Mouse (Mus musculus): ENCODE measurements around the gene Cnnm1. TPM values are rescaled to one million over a fixed set of nuclear protein-coding genes. Genes with fewer than 3 reads are reported as not detected.
A peak's percentile ranks its signal among the peaks of the same experiment; 100 is the strongest.

Cnnm1 gene
- total and polyA plus RNA-seq, 3 experiments, result 0.04 TPM; not detected in 2

DNA sequence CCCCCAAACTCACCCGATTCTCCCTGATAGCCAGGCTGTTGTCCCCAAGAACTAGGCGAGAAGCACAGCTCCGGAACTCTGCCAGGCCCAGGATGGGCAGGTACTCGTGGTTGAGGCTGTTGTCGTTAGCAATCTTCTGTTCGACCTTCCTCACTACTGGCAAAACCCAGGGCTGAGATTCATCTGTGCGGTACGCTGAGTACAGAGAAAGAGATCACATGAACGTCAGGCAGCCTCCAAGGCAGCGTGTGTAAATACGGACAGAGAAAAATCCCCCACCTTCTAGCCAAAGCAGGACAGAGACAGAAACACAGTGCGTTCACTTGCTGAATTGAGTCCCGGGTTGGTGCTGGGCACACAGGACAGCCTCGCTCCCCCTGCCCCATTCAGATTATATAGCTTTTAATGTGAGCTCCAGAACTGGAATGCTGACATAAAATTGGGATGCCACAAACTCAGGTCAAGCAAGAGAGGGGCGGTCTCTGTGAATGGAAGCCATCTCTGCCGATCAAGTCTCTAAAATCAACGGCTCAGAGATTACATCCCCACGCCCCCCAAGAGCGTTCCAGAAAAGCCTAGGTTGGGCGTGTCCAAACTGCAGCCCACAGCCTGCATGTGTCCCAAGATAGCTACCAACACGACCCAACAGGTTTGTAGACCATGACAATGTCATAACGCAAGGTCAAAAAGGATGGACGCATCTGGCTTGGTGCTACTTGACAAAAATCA, 75.6 kb downstream of the Cnnm1 start:
- Histone ChIP-seq H3K36me3 (ENCODE audit: control insufficient read depth in 1 of 2, insufficient read depth in 2 of 2, low read length in 2 of 2) (peaks cover 0 to 22% of the 10 kb centered on the region in 2 experiments; a peak in 2 of 4 replicates), H3K9ac (ENCODE audit: control insufficient read depth, low read depth, low read length, poor library complexity, severe bottlenecking) (no peak overlapping the region), H3K9me3 (replicated peaks; ENCODE audit: insufficient read depth, low read length) (no peaks in the 10 kb centered on the region), H3K27me3 (ENCODE audit: control insufficient read depth in 1 of 2, insufficient read depth in 2 of 2, low read length in 2 of 2) (no peaks in the 10 kb centered on the region), H3K79me2 (ENCODE audit: control insufficient read depth, insufficient read depth, low read length, poor library complexity) (peaks cover 36% of the 10 kb centered on the region), H3K4me1 (ENCODE audit: control insufficient read depth in 1 of 2, insufficient read depth in 2 of 2, low read length in 2 of 2) (no peaks in the 10 kb centered on the region), H3K4me3 (ENCODE audit: control insufficient read depth in 1 of 2, insufficient read depth in 1 of 2, low read depth in 2 of 2, low read length in 2 of 2) (no peak overlapping the region), H3K27ac (ENCODE audit: control insufficient read depth, low read depth, low read length) (no peak overlapping the region)
- no peak for DNase-seq (ENCODE audit: low read depth, low spot score)
- TF ChIP-seq CTCF (IDR thresholded peaks at IDR 0.05 in 2 of 3, conservative IDR thresholded peaks at IDR 0.05 in 1 of 3; ENCODE audit: control insufficient read depth in 1 of 3, insufficient read depth in 1 of 3, low read depth in 2 of 3, low read length in 3 of 3, poor library complexity in 1 of 3, severe bottlenecking in 1 of 3) (no peak), ETS1 (IDR thresholded peaks at IDR 0.05; ENCODE audit: low read depth, low read length) (no peak), ELF1 (IDR thresholded peaks at IDR 0.05; ENCODE audit: low read depth, low read length) (no peak), BHLHE40 (IDR thresholded peaks at IDR 0.05; ENCODE audit: borderline replicate concordance, low read depth, low read length) (no peak), MAFK (IDR thresholded peaks at IDR 0.05; ENCODE audit: borderline replicate concordance, low read depth, low read length) (no peak), ZMIZ1 (IDR thresholded peaks at IDR 0.05; ENCODE audit: low read depth, low read length) (no peak), SMC3 (IDR thresholded peaks at IDR 0.05; ENCODE audit: low read depth, low read length) (no peak), SIN3A (IDR thresholded peaks at IDR 0.05; ENCODE audit: low read length) (no peak), UBTF (IDR thresholded peaks at IDR 0.05; ENCODE audit: borderline replicate concordance, insufficient read depth, low read depth, low read length) (no peak)

DNA sequence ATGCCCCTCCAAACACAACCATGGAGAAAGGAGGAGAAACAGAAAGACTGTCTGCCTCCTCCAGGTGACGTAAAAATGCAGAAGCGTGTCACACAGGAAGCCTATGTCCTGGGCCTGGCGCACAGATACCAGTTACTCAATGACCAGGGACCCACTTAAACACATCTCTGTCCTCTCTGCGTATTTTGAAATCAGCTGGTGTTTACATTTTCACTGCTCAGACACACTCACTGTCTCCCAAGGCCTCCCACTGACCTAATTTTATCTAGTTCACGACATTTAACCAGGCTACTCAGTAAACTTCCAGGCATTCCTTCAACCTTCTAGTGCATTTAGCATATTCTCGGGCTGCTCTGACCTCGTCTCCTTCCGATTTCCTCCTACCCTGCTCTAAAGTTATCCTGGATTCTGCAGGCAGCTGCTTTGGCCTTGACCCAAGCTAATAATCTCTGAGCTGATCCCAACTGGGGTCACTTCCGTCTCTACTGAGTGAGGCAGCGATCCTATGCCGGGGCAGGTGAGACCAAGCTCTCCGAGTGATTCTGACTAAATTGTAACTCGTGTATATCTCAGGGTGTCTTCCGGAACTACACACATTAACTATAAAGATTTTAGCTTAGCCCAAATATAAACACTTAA, 76.3 kb downstream of the Cnnm1 start:
- Histone ChIP-seq H3K4me3 (ENCODE audit: control insufficient read depth in 1 of 2, insufficient read depth in 1 of 2, low read depth in 2 of 2, low read length in 2 of 2) (no peak overlapping the region), H3K9ac (ENCODE audit: control insufficient read depth, low read depth, low read length, poor library complexity, severe bottlenecking) (no peak overlapping the region), H3K27me3 (ENCODE audit: control insufficient read depth in 1 of 2, insufficient read depth in 2 of 2, low read length in 2 of 2) (no peaks in the 10 kb centered on the region), H3K4me1 (ENCODE audit: control insufficient read depth in 1 of 2, insufficient read depth in 2 of 2, low read length in 2 of 2) (peaks cover 0 to 2% of the 10 kb centered on the region in 2 experiments; a peak in 1 of 4 replicates), H3K79me2 (ENCODE audit: control insufficient read depth, insufficient read depth, low read length, poor library complexity) (peaks cover 43% of the 10 kb centered on the region), H3K9me3 (replicated peaks; ENCODE audit: insufficient read depth, low read length) (no peaks in the 10 kb centered on the region), H3K27ac (ENCODE audit: control insufficient read depth, low read depth, low read length) (no peak overlapping the region), H3K36me3 (ENCODE audit: control insufficient read depth in 1 of 2, insufficient read depth in 2 of 2, low read length in 2 of 2) (peaks cover 6 to 21% of the 10 kb centered on the region in 2 experiments)
- DNase-seq (ENCODE audit: low read depth, low spot score), result no peak
- TF ChIP-seq POLR2AphosphoS2 (IDR thresholded peaks at IDR 0.05; ENCODE audit: low read length) (peak; percentile 30; the same call in 1 of the 2 replicates), POLR2AphosphoS5 (IDR thresholded peaks at IDR 0.05; ENCODE audit: borderline replicate concordance, low read depth, low read length) (no peak)

DNA sequence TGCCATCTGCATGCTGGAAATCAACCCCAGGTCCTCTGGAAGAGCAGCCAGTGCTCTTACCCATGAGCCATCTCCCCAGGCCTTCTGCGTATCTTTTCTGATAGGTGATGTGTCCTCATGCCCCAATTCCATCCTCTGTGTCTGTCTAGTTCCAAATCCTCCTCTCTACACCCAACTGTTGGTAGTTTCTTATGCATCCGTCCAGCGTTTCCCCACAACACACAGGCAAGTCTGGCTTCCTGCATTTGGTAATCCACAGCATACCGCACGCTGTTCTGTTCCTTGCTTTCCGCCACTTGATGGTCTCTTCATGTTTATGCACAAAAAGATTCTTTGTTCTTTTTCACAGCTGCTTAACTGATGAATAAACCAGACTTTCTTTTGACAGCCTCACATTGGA, 77.1 kb downstream of the Cnnm1 start:
- peaks cover 51% of the 10 kb centered on the region for H3K79me2 ChIP-seq (ENCODE audit: control insufficient read depth, insufficient read depth, low read length, poor library complexity)
- H3K36me3 ChIP-seq (ENCODE audit: control insufficient read depth in 1 of 2, insufficient read depth in 2 of 2, low read length in 2 of 2), result peaks cover 14 to 23% of the 10 kb centered on the region in 2 experiments
- TF ChIP-seq RCOR1 (IDR thresholded peaks at IDR 0.05; ENCODE audit: low read depth, low read length), result no peak
- no peak for TF ChIP-seq CHD1 (IDR thresholded peaks at IDR 0.05; ENCODE audit: low read depth, low read length)
- no peak for TF ChIP-seq HCFC1 (IDR thresholded peaks at IDR 0.05; ENCODE audit: low read depth, low read length)
- TF ChIP-seq MAZ (IDR thresholded peaks at IDR 0.05; ENCODE audit: low read depth, low read length), result no peak
- TF ChIP-seq MYC (IDR thresholded peaks at IDR 0.05; ENCODE audit: low read depth, low read length), result no peak
- no peak for TF ChIP-seq ZMIZ1 (IDR thresholded peaks at IDR 0.05; ENCODE audit: low read depth, low read length)
- no peak for TF ChIP-seq EP300 (IDR thresholded peaks at IDR 0.05; ENCODE audit: low read depth in 1 of 2, low read length in 2 of 2)
- TF ChIP-seq E2F4 (IDR thresholded peaks at IDR 0.05; ENCODE audit: borderline replicate concordance, low read depth, low read length), result no peak
- no peak for TF ChIP-seq KAT2A (conservative IDR thresholded peaks at IDR 0.05; ENCODE audit: low read depth, low read length)
- TF ChIP-seq NRF1 (IDR thresholded peaks at IDR 0.05; ENCODE audit: insufficient read depth, low read depth, low read length, poor library complexity, severe bottlenecking), result no peak
- TF ChIP-seq GATA1 (IDR thresholded peaks at IDR 0.05; ENCODE audit: low read depth, low read length), result no peak
- no peak for TF ChIP-seq POLR2AphosphoS5 (IDR thresholded peaks at IDR 0.05; ENCODE audit: borderline replicate concordance, low read depth, low read length)
- no peak for TF ChIP-seq TAL1 (IDR thresholded peaks at IDR 0.05; ENCODE audit: low read length)
- no peak for TF ChIP-seq ELF1 (IDR thresholded peaks at IDR 0.05; ENCODE audit: low read depth, low read length)
- no peak for TF ChIP-seq SMC3 (IDR thresholded peaks at IDR 0.05; ENCODE audit: low read depth, low read length)
- TF ChIP-seq NELFE (IDR thresholded peaks at IDR 0.05; ENCODE audit: low read depth, low read length), result no peak
- no peak for TF ChIP-seq SIN3A (IDR thresholded peaks at IDR 0.05; ENCODE audit: low read length)

More for the DNA sequence above, 77.1 kb downstream of the Cnnm1 start:
- DNase-seq (ENCODE audit: low read depth, low spot score), result no peak
- Histone ChIP-seq H3K9me3 (replicated peaks; ENCODE audit: insufficient read depth, low read length) (no peaks in the 10 kb centered on the region), H3K4me3 (ENCODE audit: control insufficient read depth in 1 of 2, insufficient read depth in 1 of 2, low read depth in 2 of 2, low read length in 2 of 2) (no peak overlapping the region), H3K27me3 (ENCODE audit: control insufficient read depth in 1 of 2, insufficient read depth in 2 of 2, low read length in 2 of 2) (no peaks in the 10 kb centered on the region), H3K27ac (ENCODE audit: control insufficient read depth, low read depth, low read length) (no peak overlapping the region), H3K9ac (ENCODE audit: control insufficient read depth, low read depth, low read length, poor library complexity, severe bottlenecking) (no peak overlapping the region), H3K4me1 (ENCODE audit: control insufficient read depth in 1 of 2, insufficient read depth in 2 of 2, low read length in 2 of 2) (peaks cover 2 to 6% of the 10 kb centered on the region in 2 experiments; a peak in 2 of 4 replicates)
